Mouse (Mus musculus) heart, postnatal 0 days (tissue): ENCODE data around the gene Psmg4. TPM values are rescaled to one million over a fixed set of nuclear protein-coding genes. Genes with fewer than 3 reads are reported as not detected.

ENCODE experiments used
- ATAC-seq: fragments of 200-750 bp; cut with Nextera tagmentation; 2 replicates; pipeline ENCODE4 v1.8.0; 2017; ENCODE audit warnings: low read depth, moderate number of reproducible peaks, moderate library complexity; ENCODE audit not compliant: insufficient read depth
- DNase-seq: peaks from one replicate; pipeline ENCODE4 v3.0.0-alpha.2; 2016; ENCODE audit warnings: low spot score
- H3K27ac ChIP-seq: fragments of 300-500 bp; sonication (generic); 2 replicates; pipeline ENCODE4 v1.5.1; 2014; ENCODE audit warnings: low read depth, mild to moderate bottlenecking
- H3K27me3 ChIP-seq: fragments of 300-500 bp; sonication (generic); 2 replicates; pipeline ENCODE4 v1.6.1; 2014; ENCODE audit warnings: low read length, mixed read lengths; ENCODE audit not compliant: control insufficient read depth, insufficient read depth
- H3K36me3 ChIP-seq: fragments of 300-500 bp; sonication (generic); replicated peaks from 2 replicates; pipeline ENCODE4 v1.6.1; 2014; ENCODE audit warnings: low read length, mixed read lengths; ENCODE audit not compliant: control insufficient read depth, insufficient read depth
- H3K4me1 ChIP-seq: fragments of 300-500 bp; sonication (generic); 2 replicates; pipeline ENCODE4 v1.6.1; 2014; ENCODE audit warnings: antibody characterized with exemption; ENCODE audit not compliant: control insufficient read depth, insufficient read depth
- H3K4me2 ChIP-seq: fragments of 300-500 bp; sonication (generic); 2 replicates; pipeline ENCODE4 v1.6.1; 2014; ENCODE audit warnings: low read depth, mild to moderate bottlenecking, low read length, moderate library complexity
- H3K4me3 ChIP-seq: fragments of 300-500 bp; sonication (generic); 2 replicates; pipeline ENCODE4 v1.5.1; 2014; ENCODE audit warnings: low read depth, low read length
- H3K9ac ChIP-seq: fragments of 300-500 bp; sonication (generic); replicated peaks from 2 replicates; pipeline ENCODE4 v1.6.1; 2014; ENCODE audit warnings: low read depth, low read length, mixed read lengths
- H3K9me3 ChIP-seq: fragments of 300-500 bp; sonication (generic); replicated peaks from 2 replicates; pipeline ENCODE4 v1.6.1; 2016; ENCODE audit warnings: low read length; ENCODE audit not compliant: control insufficient read depth
- CTCF ChIP-seq: IDR thresholded peaks from 2 replicates; pipeline ENCODE4 v1.5.1; 2016; ENCODE audit warnings: antibody characterized with exemption, control low read depth, low read depth
- EP300 ChIP-seq: IDR thresholded peaks from 2 replicates; pipeline ENCODE4 v1.6.1; 2016; ENCODE audit warnings: antibody characterized with exemption, low read depth
- WGBS: fragments of 180-500 bp; shearing (Covaris S2); extraction: QIAGEN DNeasy Blood & Tissue Kit; methylation state at CpG from one replicate; pipeline ENCODE4 v1.1.7; 2014; 5-methylcytosine and 5-hydroxymethylcytosine counted together
- polyA plus RNA-seq: library from polyadenylated mRNA; unstranded; fragments of >200 nt; fragmentation: Nextera tagmentation; extraction: Ambion mirVana; gene quantifications from 2 replicates; pipeline ENCODE4 v1.2.1, GENCODE M21; 2015
- total RNA-seq: library from RNA; depleted of rRNA; stranded (reverse); fragments of >200 nt; gene quantifications from 2 replicates; pipeline ENCODE4 v1.2.3, GENCODE M21; 2014; ENCODE audit warnings: low replicate concordance

Psmg4 gene
- total and polyA plus RNA-seq, 2 experiments from 2014 or later = 58.0 to 86.3 TPM

DNA sequence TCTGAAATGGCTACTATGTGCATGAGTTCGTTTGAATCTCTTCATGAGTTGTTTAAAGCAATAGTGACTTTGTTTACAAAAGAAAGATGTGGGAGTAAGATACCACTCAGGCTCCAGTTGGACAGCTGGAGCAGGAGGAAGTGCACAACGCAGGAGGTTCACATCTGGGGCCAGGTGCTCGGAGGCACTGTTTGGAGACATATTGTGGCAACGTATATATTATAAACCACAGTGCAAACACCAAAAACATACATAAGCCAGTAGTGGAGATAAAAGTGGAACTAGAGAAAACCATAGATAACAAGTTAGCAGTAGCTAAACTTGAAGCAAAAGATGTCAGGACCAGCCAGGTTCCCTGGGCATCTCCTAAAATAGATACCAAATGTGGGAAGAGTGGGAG lies 43.4 kb upstream of the Psmg4 start:
- H3K4me1 ChIP-seq = peaks cover 5% of the 10 kb centered on the region; the same call in 1 of the 2 replicates
- no peaks in the 10 kb centered on the region for H3K27me3 ChIP-seq
- no peak overlapping the region; the same call in 1 of the 2 replicates for H3K27ac ChIP-seq
- WGBS = 69% methylated on average over 4 of the region's 4 CpGs
- H3K36me3 ChIP-seq = no peaks in the 10 kb centered on the region
- TF ChIP-seq CTCF (no peak), EP300 (no peak)
- ATAC-seq (no peak), DNase-seq (no peak)
- H3K4me2 ChIP-seq = no peak overlapping the region
- no peak overlapping the region for H3K9ac ChIP-seq
- no peak overlapping the region for H3K4me3 ChIP-seq
- H3K9me3 ChIP-seq = no peaks in the 10 kb centered on the region

DNA sequence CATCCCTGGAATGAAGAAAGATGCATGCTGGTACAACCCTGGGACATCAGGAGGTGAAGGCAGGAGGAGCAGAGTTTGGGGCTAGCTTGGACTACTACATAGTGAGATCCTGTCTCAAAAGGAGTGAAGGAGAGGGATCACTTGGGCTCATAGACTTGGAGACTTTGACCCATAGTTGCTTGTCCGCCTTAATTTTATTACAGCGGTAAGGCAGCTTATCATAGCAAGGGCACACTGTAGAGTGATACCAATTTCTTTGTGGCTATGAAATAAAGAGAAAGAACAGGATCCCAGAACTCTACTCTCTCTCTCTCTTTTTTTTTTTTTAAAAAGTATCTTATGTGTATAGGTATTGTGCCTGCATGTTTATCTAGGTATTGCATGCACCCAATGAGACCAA lies 42.2 kb upstream of the Psmg4 start:
- H3K9me3 ChIP-seq = no peaks in the 10 kb centered on the region
- no peaks in the 10 kb centered on the region for H3K27me3 ChIP-seq
- no peak for ATAC-seq
- H3K4me3 ChIP-seq = no peak overlapping the region
- DNase-seq = no peak
- peaks cover 5% of the 10 kb centered on the region; the same call in 1 of the 2 replicates for H3K4me1 ChIP-seq
- H3K4me2 ChIP-seq = no peak overlapping the region
- 92% methylated on average over 2 of the region's 2 CpGs for WGBS
- no peak overlapping the region for H3K27ac ChIP-seq
- no peak for TF ChIP-seq EP300
- no peak for TF ChIP-seq CTCF
- H3K36me3 ChIP-seq = no peaks in the 10 kb centered on the region; the same call in 1 of the 2 replicates
- no peak overlapping the region for H3K9ac ChIP-seq

DNA sequence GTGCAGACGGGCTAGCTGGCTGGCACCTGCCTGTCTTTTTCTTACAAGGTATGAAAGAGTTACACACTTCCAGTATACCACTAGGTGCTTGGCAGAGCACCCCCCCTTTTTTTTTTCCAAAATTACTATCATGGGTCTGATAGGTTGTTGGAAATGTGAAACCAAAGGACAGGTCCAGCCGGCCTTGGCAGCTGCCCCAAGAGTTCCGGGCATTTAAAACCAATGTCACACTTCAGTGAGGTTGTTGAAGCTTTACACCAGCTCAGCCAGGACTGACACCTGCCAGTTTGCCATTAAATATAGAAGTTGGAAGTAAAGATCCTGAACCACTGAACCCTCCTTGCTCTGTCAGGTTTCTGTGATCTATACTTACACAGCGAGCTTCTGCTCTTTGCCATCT lies 37.1 kb upstream of the Psmg4 start:
- Histone ChIP-seq H3K4me1 (0 out of 2 replicates have a peak, but pooled peaks cover 5% of the 10 kb centered on the region), H3K36me3 (peaks cover 4% of the 10 kb centered on the region), H3K27ac (no peak overlapping the region), H3K27me3 (no peaks in the 10 kb centered on the region), H3K4me3 (no peak overlapping the region), H3K9ac (no peak overlapping the region), H3K9me3 (no peaks in the 10 kb centered on the region), H3K4me2 (peak overlapping the region; percentile 28; the same call in 1 of the 2 replicates)
- ATAC-seq (no peak), DNase-seq (no peak)
- TF ChIP-seq CTCF (no peak), EP300 (no peak)
- WGBS = 37% methylated on average over 4 of the region's 4 CpGs

DNA sequence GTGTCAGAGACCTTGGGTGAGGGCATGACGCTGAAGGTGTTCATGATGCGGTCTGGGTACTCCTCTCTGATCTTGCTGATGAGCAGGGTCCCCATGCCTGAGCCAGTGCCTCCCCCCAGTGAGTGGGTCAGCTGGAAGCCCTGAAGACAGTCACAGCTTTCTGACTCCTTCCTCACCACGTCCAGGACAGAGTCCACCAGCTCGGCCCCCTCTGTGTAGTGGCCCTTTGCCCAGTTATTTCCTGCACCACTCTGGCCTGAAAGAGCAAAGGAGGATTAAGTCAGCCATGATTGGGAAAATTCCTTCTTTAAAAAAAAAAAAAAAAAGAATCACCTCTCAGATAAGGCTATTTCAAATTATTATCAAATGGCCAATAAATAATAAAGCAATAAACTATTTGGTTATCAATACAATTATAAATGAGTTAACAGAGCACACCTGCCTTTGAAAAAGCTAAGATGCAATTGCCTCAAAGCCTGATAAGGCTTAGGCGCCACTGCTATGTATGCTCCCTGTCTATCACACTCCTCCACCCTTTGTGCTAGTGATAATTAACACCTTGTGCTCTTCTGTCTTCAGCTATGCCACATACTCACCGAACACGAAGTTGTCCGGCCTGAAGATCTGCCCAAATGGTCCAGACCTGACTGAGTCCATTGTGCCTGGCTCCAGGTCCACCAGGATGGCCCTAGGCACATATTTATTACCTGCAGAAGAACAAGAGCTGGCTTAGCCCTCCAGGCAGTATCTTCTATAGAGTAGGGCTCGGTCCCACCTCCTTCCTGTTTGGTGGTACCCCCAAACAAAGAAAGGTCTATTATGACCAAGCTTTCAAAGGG lies 34.3 kb upstream of the Psmg4 start:
- ATAC-seq (no peak), DNase-seq (no peak)
- Histone ChIP-seq H3K4me1 (peaks cover 22% of the 10 kb centered on the region; the same call in 1 of the 2 replicates), H3K4me2 (peak overlapping the region; percentile 77), H3K9ac (no peak overlapping the region), H3K27ac (no peak overlapping the region), H3K36me3 (peaks cover 4% of the 10 kb centered on the region), H3K27me3 (no peaks in the 10 kb centered on the region), H3K4me3 (peak overlapping the region; percentile 2; the same call in 1 of the 2 replicates), H3K9me3 (no peaks in the 10 kb centered on the region)
- TF ChIP-seq CTCF (no peak), EP300 (no peak)
- WGBS = 65% methylated on average over 9 of the region's 9 CpGs

DNA sequence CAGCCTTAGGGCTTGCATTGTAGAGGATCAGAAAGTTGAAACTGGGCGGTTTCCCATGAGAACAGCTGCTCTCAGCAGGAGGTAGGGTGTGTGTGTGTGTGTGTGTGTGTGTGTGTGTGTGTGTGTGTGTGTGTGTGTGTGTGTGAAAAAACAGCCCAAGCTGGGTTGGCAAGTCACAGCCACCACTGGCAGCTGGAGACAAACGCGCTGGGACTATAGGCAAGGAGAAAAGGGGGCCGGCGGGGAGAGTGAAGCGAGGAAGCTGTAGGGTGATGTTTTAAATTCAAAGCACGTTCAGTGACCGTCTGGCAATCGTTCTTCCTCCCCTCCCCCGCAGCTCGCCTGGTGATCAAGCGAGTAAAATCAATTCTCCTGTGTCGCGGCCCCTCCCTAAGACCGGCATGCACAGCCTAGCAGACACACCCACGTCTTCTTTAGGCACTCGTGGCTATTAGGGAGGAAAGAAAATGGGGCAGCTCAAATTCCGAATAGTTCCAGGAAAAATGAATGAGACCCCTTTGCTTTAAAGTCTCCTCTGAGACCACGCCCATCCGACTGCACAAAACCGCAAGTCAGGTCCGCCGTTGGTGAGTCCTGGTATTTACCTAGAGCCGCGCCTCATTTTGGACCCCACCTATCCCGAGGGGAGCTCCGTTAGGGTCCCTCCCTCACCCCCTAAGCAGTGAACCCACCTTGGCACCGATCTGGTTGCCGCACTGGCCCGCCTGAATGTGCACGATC lies 33.1 kb upstream of the Psmg4 start:
- TF ChIP-seq CTCF (no peak), EP300 (no peak)

More for the DNA sequence above, 33.1 kb upstream of the Psmg4 start:
- WGBS = under 1% methylated on average over 31 of the region's 31 CpGs
- DNase-seq (peak; percentile 68), ATAC-seq (peak; percentile 17)
- H3K4me1 ChIP-seq = peaks cover 22% of the 10 kb centered on the region; the same call in 1 of the 2 replicates
- peak overlapping the region; percentile 69 for H3K4me3 ChIP-seq
- H3K9ac ChIP-seq = peak overlapping the region; percentile 65
- peaks cover 4% of the 10 kb centered on the region for H3K36me3 ChIP-seq
- peak overlapping the region; percentile 77 for H3K4me2 ChIP-seq
- H3K9me3 ChIP-seq = no peaks in the 10 kb centered on the region
- H3K27ac ChIP-seq = peak overlapping the region; percentile 85
- H3K27me3 ChIP-seq = no peaks in the 10 kb centered on the region
